Mouse (Mus musculus) brain, embryonic 14.5 days (tissue): ENCODE results near the gene Atp6v1g1.

ENCODE experiments used
- CTCF ChIP-seq: fragments of 200-500 bp; IDR thresholded peaks from 2 replicates; pipeline ENCODE4 v1.5.1; 2012; ENCODE audit warnings: inconsistent platforms, mild to moderate bottlenecking, moderate library complexity, borderline replicate concordance; ENCODE audit not compliant: insufficient read depth, insufficient read length; ENCODE audit errors: extremely low read depth
- POLR2A ChIP-seq: fragments of 200-500 bp; IDR thresholded peaks from 2 replicates; pipeline ENCODE4 v1.6.1; 2012; ENCODE audit warnings: mild to moderate bottlenecking, inconsistent platforms, borderline replicate concordance; ENCODE audit not compliant: poor library complexity, insufficient read depth, insufficient read length, severe bottlenecking; ENCODE audit errors: extremely low read depth

GRCm38 (mm10) chr4:63582580-63582979 is 38.0 kb downstream of the Atp6v1g1 start:
- TF ChIP-seq CTCF (no peak), POLR2A (no peak)
